Mouse (Mus musculus) neutrophil, adult 5-6 weeks (primary cell): ENCODE measurements around the gene Rab20. TPM values are rescaled to one million over a fixed set of nuclear protein-coding genes. Genes with fewer than 3 reads are reported as not detected.
"Not testable (repeated sequence)": the region's sequence is repeated elsewhere in the genome, so short reads cannot be mapped to it uniquely, and the experiment has no call there.

Source experiments
- ATAC-seq: fragments of 151-379, 151-347 bp; 2 replicates; pipeline ENCODE4 v1.8.0; 2017; ENCODE audit warnings: mild to moderate bottlenecking, moderate TSS enrichment; ENCODE audit not compliant: insufficient number of reproducible peaks, poor library complexity, low FRiP score, severe bottlenecking; ENCODE audit errors: extremely low read depth
- total RNA-seq: library from RNA; stranded (forward); fragments of 200-1000 nt; gene quantifications from 2 replicates; pipeline ENCODE4 v1.2.3, GENCODE M21; 2017

Gene Rab20
- total RNA-seq, result 11.7 and 15.4 TPM in 2 replicates

GRCm38 (mm10) chr8:11477811-11478761 lies at the start of gene Rab20:
Rab20 (minus strand) TSS chr8:11478710.
- peak; percentile 34; the same call in 1 of the 2 replicates for ATAC-seq

- no peak for ATAC-seq
These were observed 44.8 kb upstream of the Rab20 start for GRCm38 (mm10) chr8:11523331-11523730.

GRCm38 (mm10) chr8:11518676-11519075 lies 40.2 kb upstream of the Rab20 start:
- no peak for ATAC-seq

- no peak for ATAC-seq
These were observed 39.5 kb upstream of the Rab20 start for GRCm38 (mm10) chr8:11518056-11518396.

- peak; percentile 25; the same call in 1 of the 2 replicates for ATAC-seq
These were observed 39.0 kb upstream of the Rab20 start for GRCm38 (mm10) chr8:11517366-11518055.

- ATAC-seq, result no peak
These were observed 37.8 kb upstream of the Rab20 start for GRCm38 (mm10) chr8:11516292-11516691.

GRCm38 (mm10) chr8:11513247-11513646 lies 34.7 kb upstream of the Rab20 start:
- ATAC-seq, result no peak

- ATAC-seq, result no peak
These were observed 34.2 kb upstream of the Rab20 start for GRCm38 (mm10) chr8:11512711-11513110.

- ATAC-seq, result no peak
These were observed 32.5 kb upstream of the Rab20 start for GRCm38 (mm10) chr8:11510971-11511370.

- no peak for ATAC-seq
These were observed 30.4 kb upstream of the Rab20 start for GRCm38 (mm10) chr8:11508880-11509279.

GRCm38 (mm10) chr8:11506802-11507201 lies 28.3 kb upstream of the Rab20 start:
- ATAC-seq, result peak; percentile 50; the same call in 1 of the 2 replicates

GRCm38 (mm10) chr8:11506074-11506473 lies 27.6 kb upstream of the Rab20 start:
- no peak for ATAC-seq

GRCm38 (mm10) chr8:11503476-11504232 lies 25.1 kb upstream of the Rab20 start:
- no peak for ATAC-seq

- ATAC-seq, result no peak
These were observed 20.4 kb upstream of the Rab20 start for GRCm38 (mm10) chr8:11498786-11499485.

- no peak for ATAC-seq
These were observed 19.8 kb upstream of the Rab20 start for GRCm38 (mm10) chr8:11498281-11498680.

- peak; percentile 93 for ATAC-seq
These were observed 18.8 kb upstream of the Rab20 start, which contains the start of gene Naxd for GRCm38 (mm10) chr8:11497017-11497990. Naxd (plus strand) TSS chr8:11497506.

- ATAC-seq, result not testable (repeated sequence)
These were observed 13.8 kb upstream of the Rab20 start for GRCm38 (mm10) chr8:11492340-11492739.

GRCm38 (mm10) chr8:11487229-11487628 lies 8.7 kb upstream of the Rab20 start:
- ATAC-seq, result no peak
